Mouse (Mus musculus): ENCODE data around the gene Aco1. TPM values are rescaled to one million over a fixed set of nuclear protein-coding genes. Genes with fewer than 3 reads are reported as not detected.

Gene Aco1
- polyA plus RNA-seq, 1 experiment, result 29.4 TPM

DNA sequence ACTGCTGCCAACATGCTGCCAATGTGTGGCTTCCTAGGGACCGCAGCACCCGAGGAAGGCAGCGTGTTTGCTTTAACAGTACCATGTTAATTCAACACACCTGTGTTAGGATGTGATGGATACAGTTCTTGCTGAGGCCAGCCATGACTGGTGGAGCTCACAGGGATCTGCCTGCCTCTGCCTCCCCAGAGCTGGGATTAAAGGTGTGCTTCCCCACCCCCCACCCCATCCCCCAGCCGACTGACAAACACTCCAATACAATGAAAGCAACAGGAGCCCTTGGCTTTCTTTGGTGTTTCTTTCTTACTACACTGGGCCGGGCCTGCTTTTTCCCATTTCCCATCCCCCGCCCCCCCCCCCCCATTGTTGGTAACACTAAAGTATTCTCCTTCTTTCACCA, 91.4 kb downstream of the Aco1 start:
- Histone ChIP-seq H3K4me3 (replicated peaks; ENCODE audit: insufficient read depth, low read depth, low read length) (no peak overlapping the region), H3K27me3 (ENCODE audit: control insufficient read depth, insufficient read depth, low read length) (no peaks in the 10 kb centered on the region; the same call in 1 of the 2 replicates), H3K4me1 (ENCODE audit: control insufficient read depth, insufficient read depth, low read length) (no peaks in the 10 kb centered on the region), H3K27ac (ENCODE audit: insufficient read depth, low read length) (no peak overlapping the region)
- TF ChIP-seq POLR2A (IDR thresholded peaks at IDR 0.05; ENCODE audit: borderline replicate concordance, insufficient read depth, low read length) (no peak), CTCF (IDR thresholded peaks at IDR 0.05; ENCODE audit: borderline replicate concordance, insufficient read depth, low read depth, low read length) (no peak)
- 70% methylated on average over 6 of the region's 6 CpGs for WGBS
- DNase-seq, result no peak

DNA sequence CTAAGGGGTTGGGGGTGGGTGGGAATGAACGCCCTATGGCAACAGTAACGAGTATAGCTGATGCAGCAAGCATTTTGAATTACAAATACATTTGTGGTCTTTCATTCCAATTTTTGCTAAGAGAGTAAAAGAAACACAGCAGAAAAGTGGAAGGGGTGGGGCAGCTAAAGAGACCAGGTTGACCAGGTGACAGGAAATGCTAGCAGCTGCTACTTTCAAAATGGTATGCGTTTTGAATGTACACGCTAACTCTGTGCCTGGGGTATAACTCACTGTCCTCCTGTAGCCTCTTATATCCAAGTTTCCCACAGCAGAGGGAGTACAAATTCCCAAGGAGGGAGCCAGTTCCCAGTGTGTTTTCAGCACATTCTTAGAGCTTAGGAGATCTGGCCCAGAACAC, 93.9 kb downstream of the Aco1 start:
- Histone ChIP-seq H3K4me1 (ENCODE audit: control insufficient read depth, insufficient read depth, low read length) (no peaks in the 10 kb centered on the region), H3K4me3 (replicated peaks; ENCODE audit: insufficient read depth, low read depth, low read length) (no peak overlapping the region), H3K27me3 (ENCODE audit: control insufficient read depth, insufficient read depth, low read length) (no peaks in the 10 kb centered on the region; the same call in 1 of the 2 replicates), H3K27ac (ENCODE audit: insufficient read depth, low read length) (no peak overlapping the region)
- DNase-seq, result no peak
- no peak for TF ChIP-seq CTCF (IDR thresholded peaks at IDR 0.05; ENCODE audit: borderline replicate concordance, insufficient read depth, low read depth, low read length)
- TF ChIP-seq POLR2A (IDR thresholded peaks at IDR 0.05; ENCODE audit: borderline replicate concordance, insufficient read depth, low read length), result no peak
- WGBS, result 95% methylated on average over 4 of the region's 4 CpGs

DNA sequence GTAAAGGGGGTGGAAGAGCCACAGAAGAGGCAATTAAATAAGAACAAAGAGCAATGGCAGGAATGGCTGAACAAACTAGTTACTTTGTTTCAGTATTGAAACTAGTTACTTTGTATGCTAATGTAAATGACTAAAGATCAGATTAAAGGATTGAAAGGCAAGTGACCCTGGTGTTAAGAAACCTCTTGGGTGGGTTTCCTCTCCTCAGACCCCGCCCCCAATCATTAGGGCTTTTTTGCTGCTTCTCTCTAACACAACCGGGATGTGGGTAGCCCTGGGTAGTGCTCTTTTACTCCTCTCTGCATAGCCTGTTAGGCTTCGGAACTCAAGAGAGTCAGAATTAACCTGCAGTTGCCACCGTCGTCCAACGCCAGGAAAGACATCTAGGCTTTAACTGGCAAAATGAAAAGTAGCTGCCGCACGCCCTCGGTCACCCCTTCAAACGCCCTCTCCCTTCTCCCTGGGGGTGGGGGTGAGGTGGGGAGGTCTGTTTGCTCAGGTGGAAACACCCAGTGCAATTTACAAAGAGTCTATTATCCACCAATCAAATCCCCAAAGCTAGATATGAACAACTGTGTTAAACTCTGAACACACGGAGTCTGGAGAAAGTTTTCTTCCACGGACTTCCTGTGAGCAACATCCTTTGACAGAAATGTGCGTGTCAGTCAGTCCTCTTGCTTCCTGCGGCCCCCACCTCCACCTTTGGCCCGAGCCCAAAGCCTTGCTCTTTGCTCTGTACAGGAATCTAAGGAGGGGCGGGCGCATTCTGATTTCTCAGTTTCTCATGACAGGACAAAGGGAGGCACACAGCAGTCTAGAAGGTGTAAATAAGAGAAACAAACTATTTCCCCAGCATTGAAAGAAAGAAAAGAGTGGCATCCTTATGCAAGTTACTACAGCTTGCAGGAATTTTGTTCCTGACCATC, 95.9 kb downstream of the Aco1 start:
- peak; percentile 21 to 28 for DNase-seq
- 3% methylated on average over 17 of the region's 17 CpGs for WGBS
- Histone ChIP-seq H3K27ac (ENCODE audit: insufficient read depth, low read length) (no peak overlapping the region), H3K4me3 (replicated peaks; ENCODE audit: insufficient read depth, low read depth, low read length) (peak overlapping the region; percentile 46), H3K27me3 (ENCODE audit: control insufficient read depth, insufficient read depth, low read length) (no peaks in the 10 kb centered on the region; the same call in 1 of the 2 replicates), H3K4me1 (ENCODE audit: control insufficient read depth, insufficient read depth, low read length) (no peaks in the 10 kb centered on the region)
- TF ChIP-seq POLR2A (IDR thresholded peaks at IDR 0.05; ENCODE audit: borderline replicate concordance, insufficient read depth, low read length) (no peak), CTCF (IDR thresholded peaks at IDR 0.05; ENCODE audit: borderline replicate concordance, insufficient read depth, low read depth, low read length) (no peak)

DNA sequence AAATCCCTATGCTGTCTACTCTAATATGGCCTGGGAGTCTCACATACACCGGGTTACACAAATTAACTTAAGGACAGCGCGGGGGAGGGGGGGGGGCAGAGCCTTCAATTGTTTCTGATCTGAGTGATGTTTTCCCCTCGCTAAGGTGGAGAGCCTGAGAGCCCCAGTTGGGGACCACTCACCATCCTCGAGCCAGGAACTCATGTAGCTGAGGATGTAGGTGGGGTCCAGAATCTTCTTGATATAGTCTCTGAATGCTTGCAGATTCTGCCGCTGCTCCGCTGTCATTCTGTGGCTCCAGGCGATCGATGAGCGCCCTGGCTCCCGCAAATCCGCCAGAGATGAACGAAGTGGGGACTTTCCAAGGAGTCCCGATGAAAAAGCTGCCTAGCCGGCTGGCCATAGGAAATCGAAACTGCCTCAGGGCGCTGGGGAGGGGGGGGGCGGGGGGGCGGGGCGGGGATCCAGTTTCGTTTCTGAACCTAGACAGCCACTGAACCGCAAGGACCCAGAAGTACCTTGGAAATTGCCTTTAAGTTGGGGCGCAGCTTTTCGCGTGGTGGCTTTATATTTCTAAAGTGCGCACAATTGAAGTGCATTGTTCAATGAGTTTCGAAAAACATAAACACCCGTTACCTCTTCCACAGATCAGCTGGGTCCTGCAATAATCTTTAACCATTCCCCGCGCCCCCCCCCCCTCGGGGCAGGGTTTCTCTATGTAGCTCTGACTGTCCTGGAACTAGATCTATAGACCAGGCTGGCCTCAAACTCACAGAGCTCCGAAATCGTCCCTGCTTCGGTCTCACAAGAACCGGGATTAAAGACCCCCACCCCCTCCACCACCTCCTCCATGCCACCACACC, 96.8 kb downstream of the Aco1 start, which contains the start of gene Ddx58:
Ddx58 (minus strand) TSS at position 420 of the 863 bp plus-strand sequence.
- peak in 1 of 2 experiments; percentile 26 for DNase-seq
- no peaks in the 10 kb centered on the region for H3K4me1 ChIP-seq (ENCODE audit: control insufficient read depth, insufficient read depth, low read length)
- H3K27me3 ChIP-seq (ENCODE audit: control insufficient read depth, insufficient read depth, low read length), result no peaks in the 10 kb centered on the region; the same call in 1 of the 2 replicates
- WGBS, result 2% methylated on average over 35 of the region's 35 CpGs
- peak within 1 kb of the TSS; percentile 46 for H3K4me3 ChIP-seq (replicated peaks; ENCODE audit: insufficient read depth, low read depth, low read length)
- TF ChIP-seq POLR2A (IDR thresholded peaks at IDR 0.05; ENCODE audit: borderline replicate concordance, insufficient read depth, low read length), result no peak
- TF ChIP-seq CTCF (IDR thresholded peaks at IDR 0.05; ENCODE audit: borderline replicate concordance, insufficient read depth, low read depth, low read length), result no peak
- no peak within 1 kb of the TSS for H3K27ac ChIP-seq (ENCODE audit: insufficient read depth, low read length)

DNA sequence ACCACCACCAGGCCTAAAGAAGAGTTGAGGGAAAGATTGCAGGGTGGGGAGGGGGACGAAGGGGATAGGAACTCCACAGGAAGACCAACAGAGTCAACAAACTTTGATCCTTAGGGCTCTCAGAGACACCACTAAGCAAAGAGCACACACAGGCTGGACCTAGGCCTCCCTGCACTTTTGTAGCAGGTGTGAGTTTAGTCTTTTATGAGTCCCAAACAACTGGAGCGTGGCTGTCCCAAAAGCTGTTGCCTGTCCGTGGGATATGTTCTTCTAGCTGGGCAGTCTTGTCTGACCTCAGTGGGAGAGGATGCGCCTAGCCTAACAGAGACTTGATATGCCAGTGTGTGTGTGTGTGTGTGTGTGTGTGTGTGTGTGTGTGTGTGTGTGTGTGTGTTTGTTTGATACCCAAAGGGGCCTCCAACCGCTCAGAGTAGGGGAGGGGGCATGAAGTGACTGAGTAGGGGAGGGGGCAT, 97.4 kb downstream of the Aco1 start:
- no peak for DNase-seq
- 57% methylated on average over 5 of the region's 5 CpGs for WGBS
- no peak overlapping the region for H3K4me3 ChIP-seq (replicated peaks; ENCODE audit: insufficient read depth, low read depth, low read length)
- no peak overlapping the region for H3K27ac ChIP-seq (ENCODE audit: insufficient read depth, low read length)
- no peaks in the 10 kb centered on the region; the same call in 1 of the 2 replicates for H3K27me3 ChIP-seq (ENCODE audit: control insufficient read depth, insufficient read depth, low read length)
- H3K4me1 ChIP-seq (ENCODE audit: control insufficient read depth, insufficient read depth, low read length), result no peaks in the 10 kb centered on the region
- TF ChIP-seq POLR2A (IDR thresholded peaks at IDR 0.05; ENCODE audit: borderline replicate concordance, insufficient read depth, low read length) (no peak), CTCF (IDR thresholded peaks at IDR 0.05; ENCODE audit: borderline replicate concordance, insufficient read depth, low read depth, low read length) (no peak)

DNA sequence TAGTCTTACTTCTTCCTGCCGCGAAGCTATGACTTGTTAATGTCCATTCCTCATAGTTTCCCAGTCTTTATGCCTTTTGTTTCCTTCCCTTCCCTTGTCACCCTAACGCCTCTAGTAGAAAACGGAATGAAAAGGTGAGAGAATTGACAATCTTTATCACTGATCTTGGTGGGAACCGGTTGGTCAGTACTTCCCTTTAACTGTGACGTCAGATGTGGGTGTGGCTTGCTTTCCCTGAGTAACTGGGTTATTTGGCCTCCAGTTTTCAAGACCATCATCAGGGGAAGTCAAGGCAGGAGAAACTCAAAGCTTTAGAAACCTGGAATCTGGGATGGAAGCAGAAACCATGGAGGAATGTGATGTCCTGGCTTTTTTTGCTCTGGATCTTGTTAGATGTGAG, 99.0 kb downstream of the Aco1 start:
- TF ChIP-seq POLR2A (IDR thresholded peaks at IDR 0.05; ENCODE audit: borderline replicate concordance, insufficient read depth, low read length) (no peak), CTCF (IDR thresholded peaks at IDR 0.05; ENCODE audit: borderline replicate concordance, insufficient read depth, low read depth, low read length) (no peak)
- Histone ChIP-seq H3K27ac (ENCODE audit: insufficient read depth, low read length) (no peak overlapping the region), H3K27me3 (ENCODE audit: control insufficient read depth, insufficient read depth, low read length) (no peaks in the 10 kb centered on the region; the same call in 1 of the 2 replicates), H3K4me3 (replicated peaks; ENCODE audit: insufficient read depth, low read depth, low read length) (no peak overlapping the region), H3K4me1 (ENCODE audit: control insufficient read depth, insufficient read depth, low read length) (no peaks in the 10 kb centered on the region; the same call in 1 of the 2 replicates)
- DNase-seq, result no peak
- 66% methylated on average over 6 of the region's 6 CpGs for WGBS

DNA sequence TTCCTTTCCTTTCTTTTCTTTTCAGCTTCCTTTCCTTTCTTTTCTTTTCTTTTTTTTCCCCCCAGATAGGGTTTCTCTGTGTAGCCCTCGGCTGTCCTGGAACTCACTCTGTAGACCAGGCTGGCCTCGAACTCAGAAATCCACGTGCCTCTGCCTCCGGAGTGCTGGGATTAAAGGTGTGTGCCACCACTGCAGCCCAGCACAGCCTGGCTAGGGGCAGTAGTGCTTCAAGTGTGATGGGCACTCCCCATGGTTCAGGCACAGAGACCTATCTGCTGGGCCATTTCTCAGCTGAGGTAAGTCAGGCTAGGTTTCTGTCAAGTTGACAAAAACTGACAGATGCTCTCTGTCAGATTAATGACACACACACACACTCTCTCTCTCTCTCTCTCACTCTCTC, 100.1 kb downstream of the Aco1 start:
- H3K4me1 ChIP-seq (ENCODE audit: control insufficient read depth, insufficient read depth, low read length), result no peaks in the 10 kb centered on the region; the same call in 1 of the 2 replicates
- H3K27me3 ChIP-seq (ENCODE audit: control insufficient read depth, insufficient read depth, low read length), result no peaks in the 10 kb centered on the region; the same call in 1 of the 2 replicates
- TF ChIP-seq POLR2A (IDR thresholded peaks at IDR 0.05; ENCODE audit: borderline replicate concordance, insufficient read depth, low read length) (no peak), CTCF (IDR thresholded peaks at IDR 0.05; ENCODE audit: borderline replicate concordance, insufficient read depth, low read depth, low read length) (no peak)
- 79% methylated on average over 4 of the region's 4 CpGs for WGBS
- DNase-seq, result no peak
- no peak overlapping the region for H3K4me3 ChIP-seq (replicated peaks; ENCODE audit: insufficient read depth, low read depth, low read length)
- no peak overlapping the region for H3K27ac ChIP-seq (ENCODE audit: insufficient read depth, low read length)
